Mouse (Mus musculus) left cerebral cortex, adult 9 months (tissue): ENCODE measurements around the gene Mier2.

ENCODE experiments used
- DNase-seq, 2 experiments: peaks; one replicate each; pipeline ENCODE4 v3.0.0; 2022; ENCODE audit warnings: low spot score in 2 of 2

The Mier2 gene

GRCm38 (mm10) chr10:79539701-79540495 is 15.1 kb downstream of the Mier2 start:
- no peak for DNase-seq

- DNase-seq: no peak
Observed at GRCm38 (mm10) chr10:79538873-79539272, 16.1 kb downstream of the Mier2 start.

- DNase-seq: no peak
Observed at GRCm38 (mm10) chr10:79538323-79538722, 16.7 kb downstream of the Mier2 start.

GRCm38 (mm10) chr10:79537781-79538180 is 17.2 kb downstream of the Mier2 start:
- no peak for DNase-seq

GRCm38 (mm10) chr10:79537271-79537670 is 17.7 kb downstream of the Mier2 start:
- no peak for DNase-seq

GRCm38 (mm10) chr10:79536461-79537080 is 18.4 kb downstream of the Mier2 start:
- no peak for DNase-seq

GRCm38 (mm10) chr10:79535431-79535830 is 19.6 kb downstream of the Mier2 start:
- DNase-seq: no peak

GRCm38 (mm10) chr10:79534426-79534825 is 20.6 kb downstream of the Mier2 start:
- DNase-seq: no peak

GRCm38 (mm10) chr10:79533126-79533911 is 21.7 kb downstream of the Mier2 start, which contains the start of gene Plpp2:
Gene Plpp2, minus strand, starts transcription at chr10:79533796.
- DNase-seq: peak in 1 of 2 experiments; percentile 55

GRCm38 (mm10) chr10:79532678-79533077 is 22.3 kb downstream of the Mier2 start:
- DNase-seq: no peak

GRCm38 (mm10) chr10:79531593-79531992 is 23.4 kb downstream of the Mier2 start:
- no peak for DNase-seq

- no peak for DNase-seq
Observed at GRCm38 (mm10) chr10:79530721-79531120, 24.3 kb downstream of the Mier2 start.

- DNase-seq: no peak
Observed at GRCm38 (mm10) chr10:79530241-79530640, 24.8 kb downstream of the Mier2 start.

GRCm38 (mm10) chr10:79528081-79528480 is 26.9 kb downstream of the Mier2 start:
- DNase-seq: no peak

- DNase-seq: no peak
Observed at GRCm38 (mm10) chr10:79527453-79527845, 27.6 kb downstream of the Mier2 start.

- no peak for DNase-seq
Observed at GRCm38 (mm10) chr10:79526661-79527452, 28.1 kb downstream of the Mier2 start.

GRCm38 (mm10) chr10:79525456-79526325 is 29.3 kb downstream of the Mier2 start:
- DNase-seq: no peak

- no peak for DNase-seq
Observed at GRCm38 (mm10) chr10:79524433-79524832, 30.6 kb downstream of the Mier2 start.

GRCm38 (mm10) chr10:79506709-79507108 is 48.3 kb downstream of the Mier2 start:
- no peak for DNase-seq

GRCm38 (mm10) chr10:79502830-79503644 is 52.0 kb downstream of the Mier2 start:
- no peak for DNase-seq
